Mouse (Mus musculus): ENCODE data around the gene Pou3f1.

- TF ChIP-seq CTCF (IDR thresholded peaks at IDR 0.05; ENCODE audit: extremely low read depth, insufficient read depth, insufficient read length, insufficient replicate concordance) (no peak), POLR2A (IDR thresholded peaks at IDR 0.05; ENCODE audit: low read depth, low read length) (peak; percentile 76)
These were observed 43.8 kb downstream of the Pou3f1 start, which contains the start of gene Fhl3 for GRCm38 (mm10) chr4:124700248-124700971.
